Mouse (Mus musculus): ENCODE data around the gene Gm37240.

DNA sequence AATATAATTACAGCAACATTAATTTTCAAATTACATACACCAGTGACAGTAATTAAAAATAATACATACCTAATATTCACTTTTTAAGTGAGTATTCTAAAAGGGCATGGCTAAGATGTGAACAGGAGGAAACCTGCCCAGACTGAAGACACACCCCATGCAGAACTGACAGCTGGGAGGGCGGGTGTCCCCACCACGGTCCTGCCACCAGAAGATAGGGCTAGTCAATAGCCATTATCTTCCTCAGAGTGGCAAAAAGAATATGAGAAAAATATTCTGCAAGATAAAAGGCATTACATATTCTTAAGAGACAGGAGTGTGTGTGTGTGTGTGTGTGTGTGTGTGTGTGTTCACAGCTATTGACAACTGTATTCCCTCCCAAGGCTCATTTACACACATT is 162.2 kb downstream of the Gm37240 start:
- TF ChIP-seq CTCF (IDR thresholded peaks at IDR 0.05; ENCODE audit: low read depth, low read length), result no peak
- TF ChIP-seq POLR2A (IDR thresholded peaks at IDR 0.05; ENCODE audit: borderline replicate concordance, low read depth, low read length), result no peak

Data from bone marrow macrophage, adult 2 months (primary cell).